Mouse (Mus musculus) embryonic fibroblast, embryonic 13.5 days (primary cell): ENCODE measurements around the gene Itgb2.

Experiments used
- CTCF ChIP-seq: IDR thresholded peaks from 2 replicates; pipeline ENCODE4 v1.5.1; 2011; ENCODE audit warnings: mild to moderate bottlenecking, control low read depth, low read length, moderate library complexity, borderline replicate concordance; ENCODE audit not compliant: insufficient read depth
- POLR2A ChIP-seq: IDR thresholded peaks from 2 replicates; pipeline ENCODE4 v1.6.1; 2011; ENCODE audit warnings: low read depth, mild to moderate bottlenecking, control low read depth, low read length, moderate library complexity

DNA sequence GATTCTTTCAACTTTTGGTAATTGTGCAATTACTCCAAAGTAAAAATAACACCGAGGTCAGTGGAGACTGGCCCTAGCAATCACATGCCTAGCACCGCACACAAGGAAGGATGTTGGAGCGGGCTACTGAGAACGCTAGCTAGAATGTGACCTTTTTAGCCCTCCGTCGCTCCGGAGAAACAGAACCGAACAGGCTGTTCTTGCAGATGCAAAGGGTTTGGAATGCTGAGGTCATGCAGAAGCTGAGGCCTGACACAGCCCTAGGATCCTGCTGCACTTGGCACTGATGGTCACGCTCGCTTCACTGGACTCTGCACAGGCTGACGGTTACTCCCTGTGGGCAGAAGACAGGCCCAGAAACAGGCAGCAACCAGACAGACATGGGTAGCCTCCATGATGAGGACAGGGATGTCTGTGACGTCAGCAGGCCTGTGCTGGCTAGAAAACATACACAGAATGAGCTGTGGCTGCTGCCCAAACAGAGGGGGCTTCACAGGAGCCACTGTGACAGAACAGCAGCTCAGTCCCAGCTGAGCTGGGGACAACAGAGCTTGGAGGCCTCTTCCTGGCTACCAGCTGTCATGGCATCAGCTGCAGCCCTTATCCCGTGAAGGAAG, 23.0 kb upstream of the Itgb2 start:
- no peak for TF ChIP-seq CTCF
- TF ChIP-seq POLR2A = no peak
